Mouse (Mus musculus): ENCODE data around the gene Sdccag8. TPM values are rescaled to one million over a fixed set of nuclear protein-coding genes. Genes with fewer than 3 reads are reported as not detected.

Gene Sdccag8
- total RNA-seq, 2 experiments from 2014 or later = 8.4 to 8.8 TPM

DNA sequence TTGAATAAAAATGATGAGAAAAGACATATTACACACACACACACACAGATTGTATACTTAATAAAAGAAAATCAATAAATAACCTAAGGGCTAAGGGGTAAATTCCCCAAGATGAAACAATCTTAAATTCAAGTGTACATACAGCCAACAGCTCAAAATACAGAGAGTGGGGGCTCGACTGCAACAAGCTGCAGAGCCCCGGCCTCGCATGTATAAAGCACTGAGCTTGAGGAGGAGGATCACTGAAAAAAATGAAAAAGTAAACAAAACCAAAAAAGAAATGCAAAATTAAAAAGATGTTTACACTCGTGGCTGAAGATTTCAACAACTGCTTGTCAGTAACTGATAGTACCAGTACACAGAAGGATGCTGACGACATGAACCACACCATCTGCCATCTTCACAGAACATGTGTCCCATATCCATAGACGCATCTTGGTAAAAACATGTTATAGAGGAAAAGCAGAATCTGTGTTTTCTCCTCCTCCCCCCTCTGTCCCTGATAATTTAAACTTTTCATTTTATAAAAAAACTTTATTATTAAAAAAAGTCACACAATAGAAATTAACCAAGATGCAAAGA, 224.7 kb downstream of the Sdccag8 start:
- DNase-seq (ENCODE audit: low spot score in 2 of 2) = no peak

DNA sequence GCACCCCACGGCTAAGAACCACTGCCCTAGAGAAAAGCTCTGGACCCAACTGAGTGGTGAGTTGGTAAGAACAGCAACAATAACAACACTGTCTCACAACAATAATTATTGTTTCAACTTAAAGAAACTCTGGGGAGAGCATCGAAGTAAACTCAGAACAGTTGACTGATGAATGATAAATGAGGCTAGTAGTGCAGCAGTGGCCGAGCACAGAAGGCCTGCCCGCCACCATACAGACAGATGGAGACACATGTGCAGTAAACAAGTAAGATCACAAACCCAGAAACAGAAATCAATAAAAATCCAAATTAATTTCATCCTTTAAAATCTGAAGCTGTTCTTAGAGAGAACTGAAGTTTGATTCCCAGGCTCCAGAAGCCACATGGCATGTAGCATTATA, 225.6 kb downstream of the Sdccag8 start:
- no peak for DNase-seq (ENCODE audit: low spot score in 2 of 2)

DNA sequence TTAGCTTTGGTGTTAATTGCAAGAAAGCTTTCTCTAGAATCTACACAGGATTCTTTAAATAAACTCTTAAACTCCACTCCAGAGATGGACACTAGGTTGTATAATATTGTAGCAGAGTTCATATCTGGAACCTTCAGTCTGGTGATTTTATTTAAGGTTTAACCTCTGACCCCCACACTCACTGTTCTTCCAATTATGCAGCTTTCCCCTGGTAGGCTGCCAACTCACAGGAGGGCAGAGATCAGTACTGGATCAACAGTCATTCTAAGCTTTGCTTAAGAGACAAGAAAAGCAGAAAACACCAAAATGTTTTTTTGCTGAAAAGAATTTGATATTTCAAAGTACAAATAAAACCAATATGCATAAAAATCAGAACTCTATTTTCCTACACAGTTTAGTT, 231.4 kb downstream of the Sdccag8 start:
- DNase-seq (ENCODE audit: low spot score in 2 of 2) = no peak

DNA sequence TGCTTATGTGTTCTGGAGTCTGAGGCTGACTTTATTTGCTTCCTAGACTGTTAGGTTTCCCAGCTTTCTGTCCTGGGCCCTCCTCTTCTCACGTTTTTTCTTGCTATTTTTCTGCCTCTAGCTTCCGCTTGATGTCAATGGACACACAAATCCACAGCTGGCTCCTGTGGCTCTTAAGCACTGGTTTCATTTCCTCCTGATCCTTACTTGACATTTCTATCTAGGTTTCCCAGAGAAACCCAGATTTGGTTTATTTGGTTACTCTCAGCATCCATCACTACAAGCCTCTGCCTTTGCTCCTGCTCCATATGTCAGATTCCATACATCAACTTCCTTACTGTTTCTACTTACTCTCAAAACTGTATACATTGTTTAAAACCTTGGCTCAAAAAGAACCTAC, 232.5 kb downstream of the Sdccag8 start:
- no peak for DNase-seq (ENCODE audit: low spot score in 2 of 2)

DNA sequence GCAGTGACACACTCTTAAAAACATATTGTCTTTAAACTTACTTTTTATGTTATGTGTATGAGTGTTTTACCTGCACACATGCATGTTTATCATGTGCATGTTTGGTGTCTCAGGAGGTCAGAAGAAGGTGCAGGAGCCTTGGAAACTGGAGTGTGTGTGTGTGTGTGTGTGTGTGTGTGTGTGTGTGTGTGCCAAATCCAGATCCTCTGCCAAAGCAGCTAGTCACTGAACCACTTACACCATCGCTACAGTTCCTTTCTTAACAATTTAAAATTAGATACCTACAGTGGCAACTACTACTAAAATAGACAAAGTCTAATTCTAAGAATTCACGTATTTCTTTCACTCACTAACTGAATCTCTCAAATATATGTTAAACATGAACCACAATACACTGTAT, 234.3 kb downstream of the Sdccag8 start:
- DNase-seq (ENCODE audit: low spot score in 2 of 2) = no peak

DNA sequence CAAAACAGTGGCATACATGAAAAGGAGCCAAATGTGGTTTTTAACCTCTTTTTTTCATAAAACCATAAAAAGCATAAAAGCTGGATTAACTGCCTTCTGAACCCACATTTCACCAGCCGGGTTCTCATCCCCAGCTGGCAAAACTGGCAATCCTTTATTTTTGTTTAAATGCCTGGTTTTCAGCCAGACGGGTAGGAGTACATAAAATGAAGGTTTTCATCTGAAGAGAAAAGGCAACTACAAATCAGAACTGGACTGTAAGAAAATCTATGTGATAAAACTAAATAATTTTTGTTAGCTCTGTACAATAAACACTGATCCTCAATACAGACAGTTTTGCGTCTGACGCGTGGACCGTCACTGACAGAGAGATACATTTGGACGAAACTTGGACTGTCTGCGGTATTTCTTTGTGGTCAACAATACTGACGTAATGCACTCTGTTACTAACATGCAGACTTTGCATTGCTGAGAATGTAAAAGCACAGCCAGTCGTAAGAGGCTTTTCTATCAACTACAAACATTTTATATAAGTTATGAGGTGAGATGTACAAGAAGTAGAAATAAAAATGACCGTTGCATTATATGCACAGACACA, 237.0 kb downstream of the Sdccag8 start:
- no peak for DNase-seq (ENCODE audit: low spot score in 2 of 2)

DNA sequence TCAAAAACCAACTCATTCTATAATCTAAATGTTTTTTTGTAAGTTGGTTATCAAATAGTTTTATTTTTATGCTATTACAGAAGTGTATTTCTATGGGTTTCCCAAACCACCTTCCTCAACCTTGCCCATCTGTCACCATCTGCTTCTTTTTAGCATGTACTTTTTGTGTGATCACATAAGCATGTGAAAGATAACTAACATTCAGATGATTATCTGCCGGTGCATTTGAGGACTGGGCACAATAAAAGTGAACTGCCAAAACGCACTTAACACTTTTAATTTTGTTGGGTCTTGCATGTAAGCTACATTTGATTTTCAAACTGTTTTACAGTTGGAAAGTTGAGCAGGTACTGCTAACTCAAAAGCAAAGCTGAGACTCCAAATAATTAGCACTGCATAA, 240.4 kb downstream of the Sdccag8 start:
- DNase-seq (ENCODE audit: low spot score in 2 of 2) = no peak

DNA sequence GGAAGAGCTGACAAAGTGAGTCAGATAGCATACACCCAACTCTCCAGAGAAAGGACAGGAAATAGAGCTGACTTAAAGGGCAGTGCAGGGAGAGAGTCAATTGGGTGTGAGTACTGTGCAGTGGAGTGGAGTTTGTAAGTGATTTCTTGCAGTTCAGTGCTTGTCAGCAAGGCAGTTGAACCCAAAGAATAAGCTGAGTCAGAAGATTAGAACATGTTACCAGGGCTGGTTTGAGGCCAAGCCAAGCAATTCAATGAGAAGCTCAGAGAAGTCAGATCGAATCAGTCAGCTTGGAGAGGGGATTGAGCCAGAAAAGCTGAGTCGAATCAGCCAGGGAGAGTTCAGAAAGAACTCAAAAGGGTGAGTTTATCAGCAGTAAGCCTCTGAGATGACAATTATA, 247.3 kb downstream of the Sdccag8 start:
- no peak for DNase-seq (ENCODE audit: low spot score in 2 of 2)

DNA sequence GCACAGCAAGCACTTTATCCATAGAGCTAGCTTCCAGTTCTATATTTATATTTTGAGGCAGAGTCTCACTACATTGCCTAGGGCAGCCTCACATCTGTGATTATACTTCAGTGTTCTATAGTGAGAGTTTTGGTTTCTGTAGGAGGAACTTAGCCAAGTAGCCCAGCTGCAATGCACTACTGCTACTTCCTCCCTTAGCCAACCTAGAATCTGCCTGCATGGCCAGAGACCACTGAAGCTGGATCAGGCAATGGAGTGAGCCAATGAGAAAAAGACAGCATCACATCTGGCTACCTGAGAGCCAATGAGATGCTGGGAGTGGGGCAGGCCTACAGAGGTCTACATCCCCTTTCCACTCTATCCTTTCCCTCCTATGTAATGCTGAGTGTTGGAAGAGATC, 251.3 kb downstream of the Sdccag8 start:
- no peak for DNase-seq (ENCODE audit: low spot score in 2 of 2)

DNA sequence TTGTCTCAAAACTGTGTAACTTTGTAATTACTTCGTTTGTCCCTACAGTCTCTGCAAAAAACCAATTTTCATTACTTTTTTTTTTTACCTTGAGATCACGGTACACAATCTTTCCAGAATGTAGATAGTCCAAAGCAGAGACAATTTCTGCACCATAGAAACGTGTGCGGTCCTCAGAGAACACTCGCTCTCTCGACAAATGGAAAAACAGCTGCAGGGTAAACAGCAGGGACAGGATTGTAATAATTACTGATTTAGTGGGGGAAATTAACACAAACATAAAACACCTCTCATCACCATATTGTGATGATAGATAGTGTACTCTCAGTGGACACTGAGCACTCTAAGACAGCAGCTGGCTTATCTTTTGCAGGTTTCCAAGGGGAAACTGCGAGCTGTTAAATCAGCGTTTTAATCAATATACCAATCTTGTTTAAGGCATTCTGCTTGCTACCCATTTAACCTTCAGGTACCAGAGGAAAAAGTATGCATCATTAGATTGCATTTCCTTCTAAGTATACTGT, 252.7 kb downstream of the Sdccag8 start:
- no peak for DNase-seq (ENCODE audit: low spot score in 2 of 2)

DNA sequence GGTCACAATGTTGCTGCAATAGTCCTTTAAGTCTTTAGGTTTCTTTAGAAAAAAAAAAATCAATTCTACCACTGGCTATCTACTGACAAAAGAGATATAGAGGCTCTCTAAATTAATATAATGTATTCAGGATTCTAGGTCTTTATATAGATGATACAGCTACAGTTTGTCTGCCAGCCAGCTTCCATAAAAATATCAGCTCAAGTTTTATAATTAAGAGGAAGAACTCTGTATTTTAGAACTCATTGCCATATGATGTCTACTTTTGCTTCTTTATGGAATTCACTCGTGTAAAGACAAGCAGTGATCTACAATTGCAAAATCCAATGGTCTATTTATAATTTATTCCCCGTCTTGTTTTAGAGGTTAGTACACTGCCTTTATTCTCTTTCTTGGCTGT, 254.7 kb downstream of the Sdccag8 start:
- DNase-seq (ENCODE audit: low spot score in 2 of 2) = no peak

Small RNA genes within 50 kb of the gene (microRNA-seq; reads per million reads assigned to microRNA genes)
- gene Gm25993 (ENCODE audit: borderline number of aligned reads in 2 of 2) (0 reads per million in 2 experiments), gene Mir350 (ENCODE audit: borderline number of aligned reads in 2 of 2) (110 to 236 reads per million in 2 experiments)

Other genes starting within 250 kb of the Sdccag8 start
- 10 to 100 TPM; 27.1 to 29.2 TPM for gene Cep170, start 593 bp upstream of the Sdccag8 start, total RNA-seq (2021)

Data from adrenal gland, adult 18-20 months (tissue).